In the genomic region with DNA sequence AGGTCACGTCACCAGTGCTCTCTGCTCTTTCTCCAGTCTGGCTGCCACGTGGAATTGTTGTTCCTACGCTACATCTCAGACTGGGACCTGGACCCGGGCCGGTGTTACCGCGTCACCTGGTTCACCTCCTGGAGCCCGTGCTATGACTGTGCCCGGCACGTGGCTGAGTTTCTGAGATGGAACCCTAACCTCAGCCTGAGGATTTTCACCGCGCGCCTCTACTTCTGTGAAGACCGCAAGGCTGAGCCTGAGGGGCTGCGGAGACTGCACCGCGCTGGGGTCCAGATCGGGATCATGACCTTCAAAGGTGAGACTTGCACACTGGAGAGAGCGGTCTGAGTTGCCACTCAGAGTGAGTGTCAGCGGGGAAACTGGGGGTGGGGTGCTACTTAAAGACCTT, we compare ENCODE assay signal across 8 mouse cellular contexts. TPM values are rescaled to one million over a fixed set of nuclear protein-coding genes. Genes with fewer than 3 reads are reported as not detected.
DNase-seq lines count a peak whose midpoint lies in the region; ATAC-seq and TF ChIP-seq lines count a peak whose summit lies in the region.

No protein-coding gene starts in this region.

- H3K4me1 ChIP-seq in hindbrain, embryonic 11.5 days (replicated peaks; ENCODE audit: control insufficient read depth, insufficient read depth, low read length), result no peaks in the 10 kb centered on the region
- H3K4me1 ChIP-seq in hindbrain, embryonic 10.5 days (replicated peaks), result peaks cover 14% of the 10 kb centered on the region; the same call in 1 of the 2 replicates
- no peaks in the 10 kb centered on the region; the same call in 1 of the 2 replicates for H3K4me1 ChIP-seq in liver, postnatal 0 days (ENCODE audit: insufficient read depth)

- no peaks in the 10 kb centered on the region for H3K36me3 ChIP-seq in hindbrain, embryonic 11.5 days (ENCODE audit: control insufficient read depth, insufficient read depth, low read length)
- no peaks in the 10 kb centered on the region for H3K36me3 ChIP-seq in hindbrain, embryonic 10.5 days
- H3K36me3 ChIP-seq in liver, postnatal 0 days (replicated peaks; ENCODE audit: insufficient read depth, low read length), result no peaks in the 10 kb centered on the region

- no peaks in the 10 kb centered on the region for H3K9me3 ChIP-seq in hindbrain, embryonic 11.5 days (ENCODE audit: control insufficient read depth, low read length)
- H3K9me3 ChIP-seq in hindbrain, embryonic 10.5 days, result no peaks in the 10 kb centered on the region
- H3K9me3 ChIP-seq in liver, postnatal 0 days (ENCODE audit: low read length), result no peaks in the 10 kb centered on the region

- DNase-seq in hindbrain, embryonic 11.5 days (ENCODE audit: low spot score), result no peak
- DNase-seq in hindbrain, embryonic 10.5 days (ENCODE audit: low spot score), result no peak
- DNase-seq in thymus, postnatal 4 days, result peak; percentile 9
- DNase-seq in thymus, postnatal 0 days (ENCODE audit: low spot score), result no peak
- DNase-seq in liver, postnatal 0 days, result no peak
- DNase-seq in frontal cortex, postnatal 10 days (ENCODE audit: low spot score in 2 of 2), result no peak
- no peak for DNase-seq in lung, adult 18-20 months
- no peak for DNase-seq in right cerebral cortex, adult 18-20 months

- no peak for TF ChIP-seq CTCF in liver, postnatal 0 days (IDR thresholded peaks at IDR 0.05; ENCODE audit: low read depth)

- no peak overlapping the region for H3K4me3 ChIP-seq in hindbrain, embryonic 11.5 days (ENCODE audit: low read depth, low read length)
- no peak overlapping the region for H3K4me3 ChIP-seq in hindbrain, embryonic 10.5 days
- no peak overlapping the region for H3K4me3 ChIP-seq in liver, postnatal 0 days (ENCODE audit: low read depth, low read length)

- 86% methylated on average over 20 of the region's 20 CpGs for WGBS in hindbrain, embryonic 11.5 days
- 82% methylated on average over 20 of the region's 20 CpGs for WGBS in hindbrain, embryonic 10.5 days
- WGBS in liver, postnatal 0 days (ENCODE audit: insufficient replicate concordance), result 74% methylated on average over 20 of the region's 20 CpGs

- H3K27me3 ChIP-seq in hindbrain, embryonic 11.5 days (ENCODE audit: control insufficient read depth, insufficient read depth, low read length), result no peaks in the 10 kb centered on the region
- H3K27me3 ChIP-seq in hindbrain, embryonic 10.5 days (ENCODE audit: insufficient read depth, poor library complexity, severe bottlenecking), result peaks cover 16% of the 10 kb centered on the region
- peaks cover 14% of the 10 kb centered on the region; the same call in 1 of the 2 replicates for H3K27me3 ChIP-seq in liver, postnatal 0 days (ENCODE audit: insufficient read depth, low read length)

- H3K9ac ChIP-seq in hindbrain, embryonic 11.5 days (ENCODE audit: low read depth, low read length), result no peak overlapping the region
- no peak overlapping the region for H3K9ac ChIP-seq in liver, postnatal 0 days (replicated peaks)

- no peak for TF ChIP-seq EP300 in liver, postnatal 0 days (IDR thresholded peaks at IDR 0.05; ENCODE audit: low read depth)

- ATAC-seq in hindbrain, embryonic 11.5 days (ENCODE audit: low FRiP score), result peak; percentile 20
- peak; percentile 13; the same call in 1 of the 2 replicates for ATAC-seq in liver, postnatal 0 days

- no peak overlapping the region for H3K4me2 ChIP-seq in hindbrain, embryonic 11.5 days (replicated peaks; ENCODE audit: low read depth, low read length)
- no peak overlapping the region for H3K4me2 ChIP-seq in liver, postnatal 0 days (ENCODE audit: low read depth, low read length)

- no peak overlapping the region for H3K27ac ChIP-seq in hindbrain, embryonic 11.5 days (ENCODE audit: low read depth, low read length)
- H3K27ac ChIP-seq in hindbrain, embryonic 10.5 days, result no peak overlapping the region
- H3K27ac ChIP-seq in liver, postnatal 0 days (ENCODE audit: low read depth), result no peak overlapping the region

RNA-seq across cellular contexts. Expression of a gene that starts 7.4 kb away (rescaled TPM):
- 0.11 TPM in 1 of 2 replicates, not detected in the other for polyA plus RNA-seq in hindbrain, embryonic 11.5 days (2014; fragmentation: Nextera tagmentation; extraction: Ambion mirVana)
- polyA plus RNA-seq in hindbrain, embryonic 10.5 days (2016; fragmentation: Nextera tagmentation; extraction: Ambion mirVana), result not detected in 2 replicates
- 0.18 and 0.25 TPM in 2 replicates for polyA plus RNA-seq in thymus, postnatal 0 days (2015; fragmentation: Nextera tagmentation; extraction: Ambion mirVana)
- 0.06 TPM in 1 of 2 replicates, not detected in the other for polyA plus RNA-seq in liver, postnatal 0 days (2015; fragmentation: Nextera tagmentation; extraction: Ambion mirVana)

RNA-seq across cellular contexts. Expression of a gene that starts 41.2 kb away (rescaled TPM):
- polyA plus RNA-seq in hindbrain, embryonic 11.5 days (2014; fragmentation: Nextera tagmentation; extraction: Ambion mirVana), result 1.7 and 2.1 TPM in 2 replicates
- polyA plus RNA-seq in hindbrain, embryonic 10.5 days (2016; fragmentation: Nextera tagmentation; extraction: Ambion mirVana), result 1.1 and 2.1 TPM in 2 replicates
- polyA plus RNA-seq in thymus, postnatal 0 days (2015; fragmentation: Nextera tagmentation; extraction: Ambion mirVana), result 10.7 and 12.1 TPM in 2 replicates
- 11.9 and 12.3 TPM in 2 replicates for polyA plus RNA-seq in liver, postnatal 0 days (2015; fragmentation: Nextera tagmentation; extraction: Ambion mirVana)

RNA-seq across cellular contexts. Expression of a gene that starts 48.9 kb away (rescaled TPM):
- 0.25 TPM in 1 of 2 replicates, not detected in the other for polyA plus RNA-seq in hindbrain, embryonic 11.5 days (2014; fragmentation: Nextera tagmentation; extraction: Ambion mirVana)
- polyA plus RNA-seq in hindbrain, embryonic 10.5 days (2016; fragmentation: Nextera tagmentation; extraction: Ambion mirVana), result 0.24 TPM in 1 of 2 replicates, not detected in the other
- 0.83 and 0.90 TPM in 2 replicates for polyA plus RNA-seq in thymus, postnatal 0 days (2015; fragmentation: Nextera tagmentation; extraction: Ambion mirVana)
- polyA plus RNA-seq in liver, postnatal 0 days (2015; fragmentation: Nextera tagmentation; extraction: Ambion mirVana), result 0.47 and 1.0 TPM in 2 replicates

RNA-seq across cellular contexts. Expression of a gene that starts 55.4 kb away (rescaled TPM):
- 1.2 and 1.6 TPM in 2 replicates for polyA plus RNA-seq in hindbrain, embryonic 11.5 days (2014; fragmentation: Nextera tagmentation; extraction: Ambion mirVana)
- polyA plus RNA-seq in hindbrain, embryonic 10.5 days (2016; fragmentation: Nextera tagmentation; extraction: Ambion mirVana), result 0.40 and 1.1 TPM in 2 replicates
- polyA plus RNA-seq in thymus, postnatal 0 days (2015; fragmentation: Nextera tagmentation; extraction: Ambion mirVana), result 58.9 and 65.3 TPM in 2 replicates
- polyA plus RNA-seq in liver, postnatal 0 days (2015; fragmentation: Nextera tagmentation; extraction: Ambion mirVana), result 0.55 and 2.5 TPM in 2 replicates
